Mouse (Mus musculus): ENCODE measurements at regions not wholly inside any gene's neighbourhood (a gene's known extent, or its start where the extent isn't known, plus 50 kb on each side); places are given as distances from the start of the nearest gene placed in this dataset.
A peak's percentile ranks its signal among the peaks of the same experiment; 100 is the strongest.

GRCm38 (mm10) chr11:27833736-27834135, 505.9 kb downstream of the Gm6685 start:
- no peak for DNase-seq (ENCODE audit: low spot score in 2 of 2)

- DNase-seq (ENCODE audit: low spot score in 2 of 2): no peak
Measured at GRCm38 (mm10) chr11:27799826-27800620, 539.6 kb downstream of the Gm6685 start.

GRCm38 (mm10) chr11:27753913-27754218, 585.8 kb downstream of the Gm6685 start:
- DNase-seq (ENCODE audit: low spot score in 2 of 2): no peak

GRCm38 (mm10) chr11:27753212-27753912, 586.3 kb downstream of the Gm6685 start:
- peak; percentile 32 to 54 for DNase-seq (ENCODE audit: low spot score in 2 of 2)

- DNase-seq (ENCODE audit: low spot score in 2 of 2): no peak
Measured at GRCm38 (mm10) chr11:27726109-27726508, 613.6 kb downstream of the Gm6685 start.

- DNase-seq (ENCODE audit: low spot score in 2 of 2): peak; percentile 2 to 6
Measured at GRCm38 (mm10) chr11:27721346-27721745, 618.3 kb downstream of the Gm6685 start.

GRCm38 (mm10) chr11:27672436-27672835, 667.2 kb downstream of the Gm6685 start:
- DNase-seq (ENCODE audit: low spot score in 2 of 2): no peak
